Mouse (Mus musculus): Measurements from ENCODE around the gene Tubb1.
A peak's percentile ranks its signal among the peaks of the same experiment; 100 is the strongest.

Tubb1 gene

DNA sequence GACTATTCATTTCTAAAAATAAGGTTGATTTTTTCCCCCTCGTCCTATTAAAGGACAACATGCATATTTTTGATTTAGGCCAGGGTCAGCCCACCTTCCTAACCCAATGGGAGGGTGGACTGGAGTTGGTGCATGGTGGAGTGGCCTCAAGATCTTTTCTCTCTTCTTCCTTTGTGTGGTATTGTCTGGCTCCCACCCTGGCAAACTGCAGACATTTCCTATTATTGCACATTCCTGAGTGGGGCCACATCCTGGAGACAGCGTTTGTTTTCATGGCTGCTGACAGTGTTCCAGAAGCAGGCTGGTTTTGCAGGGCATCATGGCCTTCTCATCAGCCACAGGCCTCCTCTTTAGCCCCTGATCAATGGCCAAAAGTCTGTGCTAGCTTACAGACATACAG, 7.4 kb upstream of the Tubb1 start:
- DNase-seq (ENCODE audit: low spot score) = no peak

- no peak for DNase-seq (ENCODE audit: low spot score)
Observed at GRCm38 (mm10) chr2:174444359-174444758, 6.1 kb upstream of the Tubb1 start.

GRCm38 (mm10) chr2:174445018-174445417, 5.5 kb upstream of the Tubb1 start:
- DNase-seq (ENCODE audit: low spot score) = no peak

GRCm38 (mm10) chr2:174446492-174446891, 4.0 kb upstream of the Tubb1 start:
- no peak for DNase-seq (ENCODE audit: low spot score)

GRCm38 (mm10) chr2:174446905-174447304, 3.6 kb upstream of the Tubb1 start:
- no peak for DNase-seq (ENCODE audit: low spot score)

DNA sequence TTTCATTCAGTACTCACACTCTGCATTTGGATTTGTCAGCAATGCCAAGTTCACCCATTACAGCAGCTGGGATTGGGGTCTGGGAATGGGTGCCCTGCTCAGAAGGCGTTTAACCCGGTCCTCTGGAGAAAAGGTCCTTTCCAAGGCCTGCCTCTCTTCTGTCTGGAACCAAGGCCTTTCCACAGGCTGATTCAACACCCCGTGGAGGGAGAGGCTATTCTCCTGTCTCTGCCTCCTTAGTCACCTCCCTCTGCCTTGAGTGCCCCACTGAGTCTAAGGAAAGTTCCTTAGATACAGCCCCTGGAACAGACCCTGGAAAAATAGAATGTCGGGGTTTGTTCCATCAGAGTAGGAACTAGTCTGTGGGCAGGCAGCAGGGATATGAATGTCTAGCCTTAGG, 2.1 kb upstream of the Tubb1 start:
- DNase-seq (ENCODE audit: low spot score) = no peak

DNA sequence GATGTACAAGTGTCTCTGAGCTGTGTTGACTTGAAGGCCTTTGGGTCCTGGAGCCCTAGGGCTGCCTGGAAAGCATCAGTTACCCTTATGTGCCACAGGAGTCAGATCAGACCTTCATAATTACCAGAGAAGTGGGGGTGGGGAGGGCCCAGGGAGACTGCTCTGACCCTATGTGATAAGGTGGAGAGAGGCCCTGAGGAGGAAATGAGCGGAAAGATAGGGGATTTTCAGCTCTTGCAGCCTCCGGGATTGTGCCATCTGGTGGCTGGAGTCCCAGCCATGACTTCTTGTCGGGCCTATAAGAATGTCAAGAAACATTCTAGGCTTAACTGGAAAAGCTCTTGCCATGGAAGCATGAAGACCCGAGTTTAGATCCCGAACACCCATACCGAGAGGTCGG, 3.2 kb downstream of the Tubb1 start:
- no peak for DNase-seq (ENCODE audit: low spot score)

DNA sequence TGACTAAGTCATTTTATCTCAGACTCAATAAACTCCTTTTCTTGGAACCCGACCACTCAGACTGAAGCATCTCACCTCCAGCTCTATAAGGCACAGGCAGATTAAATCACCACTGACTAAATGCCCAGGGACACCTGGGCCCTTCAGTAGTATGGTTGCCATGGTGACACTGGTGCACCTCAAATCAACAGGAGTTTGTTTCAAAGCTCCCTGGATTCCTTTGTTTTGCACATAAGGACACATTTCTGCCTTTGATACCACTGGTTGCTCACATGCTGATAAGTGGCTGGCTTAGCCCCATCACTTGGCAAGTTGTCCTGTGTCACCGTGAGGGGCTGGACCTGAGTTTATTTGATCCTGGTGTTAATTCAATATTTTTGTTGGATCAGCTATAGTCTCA, 8.9 kb downstream of the Tubb1 start:
- no peak for DNase-seq (ENCODE audit: low spot score)

GRCm38 (mm10) chr2:174463370-174463769, 12.9 kb downstream of the Tubb1 start:
- no peak for DNase-seq (ENCODE audit: low spot score)

GRCm38 (mm10) chr2:174463789-174464523, 13.5 kb downstream of the Tubb1 start, which contains the start of gene Atp5e:
Gene Atp5e, minus strand, starts transcription at chr2:174464105.
- DNase-seq (ENCODE audit: low spot score) = peak; percentile 97

DNA sequence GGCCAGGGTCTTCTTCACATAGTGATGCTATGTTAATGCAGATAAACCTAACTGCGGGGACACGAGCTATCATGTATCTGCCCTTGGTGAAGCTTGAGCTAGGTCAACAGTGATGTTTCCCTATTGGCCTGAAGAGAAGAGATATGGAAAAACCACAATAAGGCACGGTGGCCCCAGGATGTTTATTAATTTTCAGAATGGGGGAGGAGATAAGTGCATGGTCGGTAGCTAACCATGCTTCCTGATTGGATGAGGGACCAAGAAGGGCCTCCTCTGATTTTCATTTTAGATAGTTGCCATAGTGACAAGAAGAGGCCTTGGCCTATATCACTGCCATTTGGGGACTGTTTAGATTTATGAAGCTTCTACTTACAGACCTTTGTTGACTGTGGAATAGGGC, 19.8 kb downstream of the Tubb1 start:
- no peak for DNase-seq (ENCODE audit: low spot score)

DNA sequence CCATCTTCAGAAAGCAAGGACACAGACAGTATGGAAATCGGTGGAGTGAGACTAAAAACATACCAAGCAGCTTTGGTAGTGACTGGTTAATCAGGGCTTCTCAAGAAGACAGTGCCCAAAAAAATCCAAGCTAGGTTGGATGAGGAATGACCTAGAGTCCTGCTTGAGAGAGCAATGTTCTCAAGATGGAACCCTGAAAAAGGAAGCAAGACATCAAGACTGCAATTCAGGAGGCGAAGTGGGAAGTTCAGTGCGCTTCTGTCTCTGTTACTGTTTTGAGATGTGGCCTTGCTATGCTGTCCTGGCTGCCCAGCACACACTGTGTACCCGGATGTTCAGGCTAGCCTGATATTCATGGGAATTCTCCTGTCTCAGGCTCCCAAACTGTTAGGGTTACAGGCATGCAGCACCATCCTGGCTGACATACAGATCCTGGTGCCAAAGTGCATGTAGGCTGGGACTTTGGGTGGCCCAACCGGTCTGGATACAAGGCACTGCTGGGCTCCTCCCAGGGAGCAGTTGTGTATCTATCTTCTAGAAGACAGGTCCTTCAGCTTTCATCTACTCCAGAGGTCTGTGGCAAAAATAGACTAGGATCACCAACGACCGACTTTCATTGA, 20.4 kb downstream of the Tubb1 start:
- no peak for DNase-seq (ENCODE audit: low spot score)

- DNase-seq (ENCODE audit: low spot score) = no peak
Observed at GRCm38 (mm10) chr2:174472407-174472806, 21.9 kb downstream of the Tubb1 start.

- DNase-seq (ENCODE audit: low spot score) = peak; percentile 100
Observed at GRCm38 (mm10) chr2:174472818-174473549, 22.5 kb downstream of the Tubb1 start, which contains the start of gene Prelid3b. Gene Prelid3b, minus strand, starts transcription at chr2:174473081.

DNA sequence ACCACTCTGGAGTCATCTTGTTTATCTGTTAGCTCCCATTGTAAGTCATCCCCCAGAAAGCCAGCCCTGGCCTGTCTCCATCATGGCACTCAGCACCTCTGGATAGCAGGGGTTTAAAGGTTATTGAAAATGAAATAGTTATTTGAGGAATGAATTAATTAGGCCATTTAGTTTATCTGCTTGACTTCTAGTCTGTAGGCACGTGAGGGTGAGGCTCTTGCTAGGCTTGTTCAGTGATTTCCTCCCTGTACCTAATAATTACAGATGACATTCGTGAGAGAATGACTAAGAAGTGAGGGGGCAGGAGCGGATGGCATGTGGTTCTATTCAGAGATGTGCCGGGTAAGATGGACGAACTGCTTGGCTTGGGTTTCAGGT, 23.0 kb downstream of the Tubb1 start:
- no peak for DNase-seq (ENCODE audit: low spot score)

DNA sequence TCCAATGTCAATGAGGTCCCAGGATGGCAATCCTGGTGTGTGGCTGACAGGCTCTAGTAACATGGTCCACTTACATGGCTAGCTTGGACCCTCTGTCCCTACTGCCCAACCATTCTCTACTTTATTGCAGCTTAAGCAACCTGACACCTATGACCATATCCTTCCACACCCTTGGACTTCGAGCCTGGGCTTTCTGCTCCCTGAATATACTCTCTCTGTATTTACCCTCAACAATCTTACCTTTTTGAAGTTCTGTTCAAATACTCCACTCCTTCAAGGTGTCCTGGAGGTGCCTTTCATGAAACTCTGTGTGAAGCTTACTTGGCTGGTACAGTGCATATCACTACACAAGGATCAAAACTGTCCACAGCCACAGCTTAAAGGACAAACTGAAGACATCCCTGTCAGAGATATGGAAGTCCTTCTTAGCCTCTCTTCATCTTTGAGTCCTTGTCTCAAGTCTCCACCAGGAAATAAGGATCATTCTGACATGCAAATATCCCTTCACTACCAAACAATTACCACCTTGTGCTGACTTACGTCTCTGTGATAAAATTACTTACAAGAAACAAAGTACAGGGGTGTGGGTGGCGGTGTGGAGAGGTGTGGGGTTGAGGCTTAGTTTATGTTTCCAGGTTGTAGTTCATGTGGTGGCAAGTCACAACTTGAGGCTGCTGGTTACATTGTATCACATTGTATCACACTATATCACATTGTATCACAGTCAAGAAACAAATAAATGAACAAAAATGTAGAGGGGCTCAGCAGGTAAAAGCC, 27.2 kb downstream of the Tubb1 start:
- DNase-seq (ENCODE audit: low spot score) = no peak

DNA sequence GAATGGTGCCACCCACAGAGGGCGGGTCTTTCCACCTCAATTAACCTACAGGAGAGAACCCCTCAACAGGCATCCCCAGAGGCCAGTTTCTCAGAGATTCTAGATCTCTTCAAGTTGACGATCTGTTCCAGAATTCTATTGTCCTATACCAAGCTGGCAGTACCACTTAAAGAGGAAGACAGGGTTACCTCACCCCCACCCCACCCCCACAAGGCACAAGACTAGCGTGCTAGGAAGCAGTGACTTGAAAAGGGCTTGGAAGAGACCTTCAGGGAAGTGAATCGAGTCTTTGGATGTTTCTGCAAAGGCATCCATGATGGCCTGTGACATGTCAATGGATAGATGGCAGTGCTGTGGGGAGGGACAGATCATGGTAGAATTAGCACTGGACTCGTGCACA, 28.3 kb downstream of the Tubb1 start:
- no peak for DNase-seq (ENCODE audit: low spot score)

- no peak for DNase-seq (ENCODE audit: low spot score)
Observed at GRCm38 (mm10) chr2:174487005-174487404, 36.5 kb downstream of the Tubb1 start.

DNA sequence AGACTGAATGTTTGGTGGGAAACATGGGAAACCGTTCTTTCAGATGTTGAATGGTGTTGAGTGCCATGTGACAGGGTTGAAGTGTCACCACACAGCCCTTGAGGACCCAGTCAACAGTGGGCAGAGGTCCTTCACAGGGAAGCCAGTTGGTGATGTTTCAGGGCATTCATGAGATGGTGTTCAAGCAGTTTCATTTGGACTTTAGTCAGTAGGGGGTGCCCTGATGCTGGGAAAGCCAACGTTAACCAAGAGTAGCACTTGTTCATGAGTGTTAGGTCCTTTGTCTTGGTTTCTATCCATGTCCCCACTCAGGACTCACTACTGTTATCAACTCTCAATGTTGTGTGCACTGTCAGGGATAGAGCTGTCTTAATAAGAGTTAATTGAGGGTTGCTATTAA, 42.4 kb downstream of the Tubb1 start:
- DNase-seq (ENCODE audit: low spot score) = no peak

GRCm38 (mm10) chr2:174500814-174501503, 50.5 kb downstream of the Tubb1 start:
- no peak for DNase-seq (ENCODE audit: low spot score)

GRCm38 (mm10) chr2:174501517-174501916, 51.0 kb downstream of the Tubb1 start:
- DNase-seq (ENCODE audit: low spot score) = no peak

DNA sequence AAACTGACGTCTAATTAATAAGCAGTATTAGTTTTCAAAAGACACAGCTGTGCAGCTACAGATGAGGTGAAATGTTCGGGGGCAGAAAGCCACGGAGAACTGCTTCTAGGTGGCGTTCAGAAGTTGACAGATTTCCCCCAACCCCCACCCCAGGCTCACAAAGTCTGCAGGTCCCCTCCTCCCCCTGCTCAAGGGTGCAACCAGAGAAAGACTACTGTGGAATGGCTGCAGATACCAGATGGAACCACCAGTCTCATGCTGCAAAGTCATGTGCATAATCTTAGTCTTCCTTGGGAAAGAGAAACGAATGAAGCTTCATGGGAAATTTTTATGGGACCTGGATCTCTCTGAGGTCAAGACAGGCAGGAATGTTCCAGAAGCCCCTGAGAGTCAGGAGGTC, 51.8 kb downstream of the Tubb1 start:
- no peak for DNase-seq (ENCODE audit: low spot score)
